Mouse (Mus musculus) mature B cell (primary cell): ENCODE measurements around the gene Krtap1-3.

Experiments
- in situ Hi-C: fragments of 300-500 bp; cut with MboI; formaldehyde crosslinking; loops from 2 replicates; pipeline ENCODE4 v1.14.3; 2019

Gene Krtap1-3

GRCm38 (mm10) chr11:99557976-99558745 is 33.0 kb downstream of the Krtap1-3 start:
- in situ Hi-C loops: no loop called here

DNA sequence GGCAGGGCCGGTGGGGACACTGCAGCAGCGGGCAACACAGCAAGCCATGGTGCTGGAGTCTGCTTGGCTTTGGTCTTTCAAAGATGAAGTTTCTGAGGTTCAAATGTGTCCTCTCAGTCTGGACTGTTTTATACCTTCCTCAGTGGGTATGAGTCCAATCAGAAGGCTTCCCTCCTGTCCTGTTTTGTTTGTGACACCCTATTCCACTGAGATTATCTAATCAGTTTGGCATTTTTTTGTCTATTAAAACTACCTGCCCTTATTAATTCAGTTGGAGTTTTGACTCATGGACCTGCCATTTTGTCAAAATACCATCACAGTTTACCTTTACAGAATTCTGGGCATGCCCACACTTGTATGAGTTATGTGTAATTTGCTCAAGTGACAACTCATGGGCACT is 34.4 kb downstream of the Krtap1-3 start, which contains the start of gene Krtap3-2:
TSS of gene Krtap3-2 (minus strand) at position 101 of the 400 bp plus-strand sequence.
- in situ Hi-C loops: no loop called here

DNA sequence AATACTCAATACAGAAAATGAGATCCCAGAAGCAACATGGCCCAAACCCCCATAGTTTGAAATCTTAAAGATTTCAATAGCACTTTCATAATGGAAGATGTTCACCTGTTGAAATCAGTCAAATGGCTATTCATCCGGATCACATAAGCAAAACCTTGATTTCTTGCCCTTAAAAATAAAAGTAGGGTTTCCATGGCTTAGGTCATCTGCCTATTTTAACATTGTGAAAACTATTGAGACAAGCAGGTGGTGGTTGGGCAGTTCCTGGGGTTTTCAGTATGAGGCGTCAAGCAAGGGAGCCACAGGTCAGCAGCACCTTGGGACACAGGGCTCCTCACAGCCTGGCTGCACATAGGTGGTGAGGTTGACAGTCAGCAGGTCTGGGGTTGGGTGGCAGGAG is 34.9 kb downstream of the Krtap1-3 start:
- in situ Hi-C loops: no loop called here

DNA sequence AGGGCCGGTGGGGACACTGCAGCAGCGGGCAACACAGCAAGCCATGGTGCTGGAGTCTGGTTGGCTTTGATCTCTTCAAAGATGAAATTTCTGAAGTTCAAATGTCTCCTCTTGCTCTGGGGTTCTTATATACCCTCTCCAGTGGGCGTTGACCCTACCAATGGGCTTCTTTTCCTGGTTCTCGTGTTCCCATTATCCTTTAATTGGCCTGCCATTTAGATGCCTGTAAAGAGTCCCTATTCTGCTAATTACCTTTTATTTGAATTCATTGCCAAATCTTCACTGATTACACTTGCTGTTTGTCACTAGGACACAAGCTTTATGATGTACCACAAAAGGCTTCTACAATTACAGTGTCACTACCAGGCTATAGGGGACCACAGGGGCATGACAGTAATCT is 40.4 kb downstream of the Krtap1-3 start, which contains the start of gene Krtap3-3:
TSS of gene Krtap3-3 (minus strand) at position 101 of the 400 bp plus-strand sequence.
- in situ Hi-C loops: no loop called here

DNA sequence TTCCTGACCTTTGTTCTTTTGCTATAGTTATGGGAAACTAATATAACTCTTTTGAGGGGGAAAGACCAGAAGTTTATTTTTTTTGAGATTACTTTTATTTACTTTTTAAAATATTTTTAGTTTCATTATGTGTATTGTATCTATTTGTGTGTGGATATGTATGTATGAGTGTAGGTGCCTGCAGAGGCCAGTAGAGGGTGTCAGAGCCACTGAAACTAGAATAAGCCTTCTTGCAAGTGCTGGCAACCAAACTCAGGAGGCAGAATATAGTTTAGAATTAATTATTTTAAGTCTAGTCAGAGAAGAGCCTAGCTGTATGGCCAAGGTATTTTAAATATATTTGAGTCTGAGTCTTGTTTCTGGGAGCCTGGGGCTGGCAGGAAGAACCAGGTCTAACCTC is 43.2 kb downstream of the Krtap1-3 start:
- in situ Hi-C loops: no loop called here
